Mouse (Mus musculus) intestine, postnatal 0 days (tissue): ENCODE measurements around the gene Xpc. TPM values are rescaled to one million over a fixed set of nuclear protein-coding genes. Genes with fewer than 3 reads are reported as not detected.
A peak's percentile ranks its signal among the peaks of the same experiment; 100 is the strongest.

Experiments
- ATAC-seq: fragments of 200-750 bp; cut with Nextera tagmentation; 2 replicates; pipeline ENCODE4 v1.8.0; 2017; ENCODE audit warnings: mild to moderate bottlenecking, moderate TSS enrichment, moderate library complexity
- H3K27ac ChIP-seq: fragments of 300-500 bp; sonication (generic); 2 replicates; pipeline ENCODE4 v1.5.1; 2014; ENCODE audit warnings: mild to moderate bottlenecking, low read depth, low read length, moderate library complexity
- H3K27me3 ChIP-seq: fragments of 300-500 bp; sonication (generic); replicated peaks from 2 replicates; pipeline ENCODE4 v1.6.1; 2014; ENCODE audit warnings: low read length, mixed read lengths; ENCODE audit not compliant: control insufficient read depth, insufficient read depth
- H3K36me3 ChIP-seq: fragments of 300-500 bp; sonication (generic); 2 replicates; pipeline ENCODE4 v1.6.1; 2014; ENCODE audit warnings: mild to moderate bottlenecking, moderate library complexity; ENCODE audit not compliant: control insufficient read depth, insufficient read depth
- H3K4me1 ChIP-seq: fragments of 300-500 bp; sonication (generic); replicated peaks from 2 replicates; pipeline ENCODE4 v1.6.1; 2014; ENCODE audit warnings: antibody characterized with exemption, low read length, mixed read lengths; ENCODE audit not compliant: control insufficient read depth, insufficient read depth
- H3K4me2 ChIP-seq: fragments of 300-500 bp; sonication (generic); replicated peaks from 2 replicates; pipeline ENCODE4 v1.6.1; 2014; ENCODE audit warnings: low read depth, mild to moderate bottlenecking, moderate library complexity
- H3K4me3 ChIP-seq: fragments of 300-500 bp; sonication (generic); 2 replicates; pipeline ENCODE4 v1.5.1; 2014; ENCODE audit warnings: low read depth, low read length
- H3K9ac ChIP-seq: fragments of 300-500 bp; sonication (generic); 2 replicates; pipeline ENCODE4 v1.6.1; 2014; ENCODE audit warnings: mild to moderate bottlenecking, low read depth, low read length
- H3K9me3 ChIP-seq: fragments of 300-500 bp; sonication (generic); 2 replicates; pipeline ENCODE4 v1.6.1; 2016; ENCODE audit warnings: mixed run types; ENCODE audit not compliant: control insufficient read depth
- CTCF ChIP-seq: sonication (generic); IDR thresholded peaks from 2 replicates; pipeline ENCODE4 v1.5.1; 2016; ENCODE audit warnings: low read depth, mild to moderate bottlenecking, control low read depth, antibody characterized with exemption, moderate library complexity
- WGBS: fragments of 180-500 bp; shearing (Covaris S2); extraction: QIAGEN DNeasy Blood & Tissue Kit; methylation state at CpG from one replicate; pipeline ENCODE4 v1.1.7; 2014; 5-methylcytosine and 5-hydroxymethylcytosine counted together
- polyA plus RNA-seq: library from polyadenylated mRNA; unstranded; fragments of >200 nt; fragmentation: Nextera tagmentation; extraction: Ambion mirVana; gene quantifications from 2 replicates; pipeline ENCODE4 v1.2.1, GENCODE M21; 2015

Gene Xpc
- polyA plus RNA-seq, 1 experiment from 2014 or later, result 9.1 TPM

GRCm38 (mm10) chr6:91441145-91441662 is 74.5 kb downstream of the Xpc start:
- peak; percentile 89 for ATAC-seq
- Histone ChIP-seq H3K9ac (peak overlapping the region; percentile 58), H3K36me3 (no peaks in the 10 kb centered on the region), H3K27ac (peak overlapping the region; percentile 83), H3K4me1 (no peaks in the 10 kb centered on the region), H3K27me3 (peaks cover 9% of the 10 kb centered on the region; the same call in 1 of the 2 replicates), H3K4me2 (peak overlapping the region; percentile 76), H3K4me3 (peak overlapping the region; percentile 62), H3K9me3 (no peaks in the 10 kb centered on the region)
- no peak for TF ChIP-seq CTCF
- WGBS, result 1% methylated on average over 19 of the region's 19 CpGs

GRCm38 (mm10) chr6:91440474-91441144 is 75.1 kb downstream of the Xpc start:
- ATAC-seq, result peak; percentile 98
- Histone ChIP-seq H3K4me3 (peak overlapping the region; percentile 62), H3K9ac (peak overlapping the region; percentile 58), H3K27ac (peak overlapping the region; percentile 83), H3K36me3 (no peaks in the 10 kb centered on the region), H3K4me1 (no peaks in the 10 kb centered on the region), H3K27me3 (peaks cover 9% of the 10 kb centered on the region; the same call in 1 of the 2 replicates), H3K4me2 (peak overlapping the region; percentile 76), H3K9me3 (no peaks in the 10 kb centered on the region)
- 2% methylated on average over 30 of the region's 30 CpGs for WGBS
- TF ChIP-seq CTCF, result no peak

Other genes with a start within 250 kb of the Xpc start
- not detected in 2 replicates for gene Wnt7a, start 104.5 kb downstream of the Xpc start, polyA plus RNA-seq
- gene Chchd4, start 42.3 kb downstream of the Xpc start, polyA plus RNA-seq, result 25.5 and 27.0 TPM in 2 replicates
- gene Tmem43, start 42.2 kb downstream of the Xpc start, polyA plus RNA-seq, result 22.0 and 22.4 TPM in 2 replicates
- 133 and 139 TPM in 2 replicates for gene Lsm3, start within 50 bp of the Xpc start, polyA plus RNA-seq
- gene Slc6a6, start 168.2 kb upstream of the Xpc start, polyA plus RNA-seq, result 109 and 127 TPM in 2 replicates